ENCODE assay signal across 24 mouse cellular contexts in genomic region chr11:5188170-5188569, GRCm38 (mm10). TPM values are rescaled to one million over a fixed set of nuclear protein-coding genes. Genes with fewer than 3 reads are reported as not detected.
DNase-seq lines count a peak whose midpoint lies in the region; ATAC-seq and TF ChIP-seq lines count a peak whose summit lies in the region.
"Had no signal": no experiment of that assay in that cellular context is flagged by ENCODE, and none has a peak within 500 bp of the region (broad histone marks: within the 10 kb centered on the region; RNA-seq: fewer than 3 reads in every experiment).

No protein-coding gene starts in this region.

- DNase-seq in liver, adult 2 months (ENCODE audit: extremely low read depth, low read depth, low spot score) = peak; percentile 17
- DNase-seq in liver (no peak), NIH3T3 (ENCODE audit: low read depth) (peak; percentile 17)
- peak; percentile 61 for DNase-seq in adrenal gland, adult 8-10 months
- peak; percentile 40 to 61 for DNase-seq in adrenal gland, postnatal 36 days
- DNase-seq in forebrain, embryonic 11.5 days (ENCODE audit: low spot score) = no peak
- DNase-seq in right cerebral cortex, postnatal 25 days = no peak
- DNase-seq: cerebellum, adult 11 months; cerebellum, adult 2 months; cerebellum, adult 9-11 months; cerebellum, postnatal 25 days; gastrocnemius, postnatal 10 days; gastrocnemius, postnatal 36 days; heart, adult 11 months had no signal

- no peak for TF ChIP-seq CTCF in liver, adult 2 months (IDR thresholded peaks at IDR 0.05; ENCODE audit: low read depth, low read length)

- H3K4me3 ChIP-seq in liver, adult 2 months (ENCODE audit: insufficient read depth, low read depth, low read length) = no peak overlapping the region
- H3K4me3 ChIP-seq in forebrain, embryonic 11.5 days (ENCODE audit: low read depth, low read length) = no peak overlapping the region
- H3K4me3 ChIP-seq: embryonic facial prominence, embryonic 12.5 days; embryonic facial prominence, embryonic 15.5 days; forebrain, embryonic 12.5 days; forebrain, embryonic 15.5 days; hindbrain, embryonic 12.5 days; hindbrain, embryonic 15.5 days had no signal

- H3K79me2 ChIP-seq in liver, adult 2 months (ENCODE audit: control insufficient read depth, insufficient read depth, low read length) = no peaks in the 10 kb centered on the region

- no peak for ATAC-seq in forebrain, embryonic 11.5 days (replicated peaks; ENCODE audit: low FRiP score)
- ATAC-seq: activated CD4-positive, CD25-positive, alpha-beta regulatory T cell, adult 4 months; CD4-positive, CD25-positive, alpha-beta regulatory T cell, adult 4 months; forebrain, embryonic 15.5 days; intestine, postnatal 0 days had no signal

- no peak overlapping the region for H3K27ac ChIP-seq in liver, adult 2 months (replicated peaks; ENCODE audit: insufficient read depth, low read depth, low read length)
- no peak overlapping the region for H3K27ac ChIP-seq in forebrain, embryonic 11.5 days (ENCODE audit: low read depth, low read length)
- H3K27ac ChIP-seq: embryonic facial prominence, embryonic 12.5 days; embryonic facial prominence, embryonic 15.5 days; forebrain, embryonic 12.5 days; forebrain, embryonic 15.5 days; hindbrain, embryonic 12.5 days; hindbrain, embryonic 15.5 days had no signal

- no peak overlapping the region for H3K4me2 ChIP-seq in forebrain, embryonic 11.5 days (ENCODE audit: low read depth, low read length, severe bottlenecking)
- H3K4me2 ChIP-seq: embryonic facial prominence, embryonic 12.5 days; embryonic facial prominence, embryonic 15.5 days; forebrain, embryonic 12.5 days; forebrain, embryonic 15.5 days; heart, embryonic 11.5 days; hindbrain, embryonic 12.5 days; hindbrain, embryonic 15.5 days had no signal

- H3K9ac ChIP-seq in liver, adult 2 months (ENCODE audit: low read depth, low read length) = no peak overlapping the region
- no peak overlapping the region for H3K9ac ChIP-seq in forebrain, embryonic 11.5 days (ENCODE audit: low read length)
- H3K9ac ChIP-seq: embryonic facial prominence, embryonic 12.5 days; embryonic facial prominence, embryonic 15.5 days; forebrain, embryonic 12.5 days; forebrain, embryonic 15.5 days; hindbrain, embryonic 12.5 days; hindbrain, embryonic 15.5 days had no signal

- TF ChIP-seq POLR2A in liver, adult 2 months (IDR thresholded peaks at IDR 0.05; ENCODE audit: extremely low read depth, insufficient read depth, low read length) = no peak

- H3K4me1 ChIP-seq in liver, adult 2 months (ENCODE audit: control insufficient read depth, insufficient read depth, low read length) = no peaks in the 10 kb centered on the region
- H3K4me1 ChIP-seq in forebrain, embryonic 11.5 days (replicated peaks; ENCODE audit: control insufficient read depth, insufficient read depth, low read length) = peaks cover 6% of the 10 kb centered on the region; the same call in 1 of the 2 replicates

- no peaks in the 10 kb centered on the region for H3K9me3 ChIP-seq in forebrain, embryonic 11.5 days (ENCODE audit: control insufficient read depth, low read length)
- H3K9me3 ChIP-seq: embryonic facial prominence, embryonic 12.5 days; embryonic facial prominence, embryonic 15.5 days; forebrain, embryonic 12.5 days; forebrain, embryonic 15.5 days; hindbrain, embryonic 12.5 days; hindbrain, embryonic 15.5 days had no signal

- WGBS in liver, adult 2 months = 19% methylated on average over 4 of the region's 4 CpGs
- WGBS in forebrain, embryonic 11.5 days = 93% methylated on average over 4 of the region's 4 CpGs

- H3K27me3 ChIP-seq in liver, adult 2 months (ENCODE audit: control insufficient read depth, insufficient read depth, low read length) = no peaks in the 10 kb centered on the region
- no peaks in the 10 kb centered on the region for H3K27me3 ChIP-seq in forebrain, embryonic 11.5 days (ENCODE audit: control insufficient read depth, insufficient read depth, low read length)
- H3K27me3 ChIP-seq: embryonic facial prominence, embryonic 12.5 days; embryonic facial prominence, embryonic 15.5 days; forebrain, embryonic 12.5 days; forebrain, embryonic 15.5 days; hindbrain, embryonic 12.5 days; hindbrain, embryonic 15.5 days had no signal

- H3K36me3 ChIP-seq in liver, adult 2 months (ENCODE audit: control insufficient read depth, insufficient read depth, low read length) = no peaks in the 10 kb centered on the region
- no peaks in the 10 kb centered on the region for H3K36me3 ChIP-seq in forebrain, embryonic 11.5 days (ENCODE audit: control insufficient read depth, insufficient read depth, low read length)
- H3K36me3 ChIP-seq: forebrain, embryonic 12.5 days; forebrain, embryonic 15.5 days; hindbrain, embryonic 12.5 days; hindbrain, embryonic 15.5 days had no signal

RNA-seq across cellular contexts. Expression of gene Emid1, which starts 36.1 kb away (rescaled TPM):
- 0.20 and 0.28 TPM in 2 replicates for total RNA-seq in liver, adult 2 months (2014; rRNA removed)
- 0.65 and 0.77 TPM in 2 replicates for polyA plus RNA-seq in liver, adult 2 months (2012; rRNA removed)
- total RNA-seq in adrenal gland, adult 8-10 months (2022) = 1 to 10 TPM; 3.7 to 6.6 (median 3.9) TPM
- total RNA-seq in adrenal gland, postnatal 36 days (2021) = 1 to 10 TPM; 7.8 to 9.0 TPM
- polyA plus RNA-seq in forebrain, embryonic 11.5 days (2014; fragmentation: Nextera tagmentation; extraction: Ambion mirVana) = 22.2 TPM in 2 replicates
- polyA plus RNA-seq: activated CD4-positive, CD25-positive, alpha-beta regulatory T cell, adult 4 months had no signal

Comparison
In these comparisons a context has a peak if more than half of its experiments do, and no peak if none do; other contexts are left out.
1. DNase-seq: peak in liver, adult 2 months (single experiment), NIH3T3 (single experiment), adrenal gland, adult 8-10 months (single experiment) and adrenal gland, postnatal 36 days (2 of 2); none in liver (single experiment), forebrain, embryonic 11.5 days (single experiment) and right cerebral cortex, postnatal 25 days (single experiment).